Mouse (Mus musculus) left cerebral cortex, postnatal 4 days (tissue): ENCODE measurements at regions not wholly inside any gene's neighbourhood (a gene's known extent, or its start where the extent isn't known, plus 50 kb on each side); places are given as distances from the start of the nearest gene placed in this dataset.

ENCODE experiments used
- DNase-seq: peaks from one replicate; pipeline ENCODE4 v3.0.0-alpha.2; 2022
- intact Hi-C: fragments of 180-260 bp; cut with DNase I; formaldehyde crosslinking; loops from one replicate; pipeline ENCODE4 v1.15.1; 2025

DNA sequence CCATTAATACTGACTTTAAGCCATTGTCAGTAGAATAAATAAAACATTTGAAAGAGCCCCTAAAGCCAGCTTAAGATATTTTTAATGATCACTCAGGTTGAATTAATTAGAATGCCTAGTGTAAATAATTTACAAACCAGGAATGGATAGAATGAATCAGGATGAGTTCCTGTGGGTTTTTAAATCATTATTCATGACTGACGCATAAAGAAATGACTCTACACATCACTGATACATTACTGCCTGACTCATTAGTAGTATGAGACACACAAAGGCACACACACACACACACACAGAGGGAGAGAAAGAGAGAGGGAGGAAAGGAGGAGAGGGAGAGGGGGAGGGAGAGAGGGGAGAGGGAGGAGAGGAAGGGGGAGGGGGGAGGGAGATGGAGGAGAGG is 612.0 kb downstream of the Ipmk start:
- intact Hi-C loops = no loop called here
- no peak for DNase-seq

GRCm38 (mm10) chr10:71960422-71961089 is 613.0 kb downstream of the Ipmk start:
- DNase-seq = peak; percentile 39
- intact Hi-C loops = no loop called here

DNA sequence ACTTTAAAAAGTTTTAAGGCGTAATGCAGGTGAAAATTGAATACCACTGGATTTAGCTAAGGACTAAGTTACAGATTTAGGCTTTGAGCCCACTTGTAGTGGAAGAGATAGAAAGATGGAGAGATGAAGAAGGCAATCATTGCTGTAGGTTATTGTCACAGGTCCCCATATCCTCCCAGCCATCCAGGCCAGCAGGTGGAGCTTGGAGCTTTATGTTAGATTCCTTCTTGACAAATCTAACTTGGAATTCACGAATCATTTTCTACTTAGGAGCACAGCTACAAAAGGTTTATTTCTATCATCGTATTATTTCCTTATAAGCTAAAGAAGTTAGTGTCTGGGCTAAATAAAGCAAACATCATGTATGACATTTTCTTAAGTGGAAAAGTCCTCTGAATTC is 630.5 kb downstream of the Ipmk start:
- DNase-seq = no peak
- intact Hi-C loops = no loop called here

DNA sequence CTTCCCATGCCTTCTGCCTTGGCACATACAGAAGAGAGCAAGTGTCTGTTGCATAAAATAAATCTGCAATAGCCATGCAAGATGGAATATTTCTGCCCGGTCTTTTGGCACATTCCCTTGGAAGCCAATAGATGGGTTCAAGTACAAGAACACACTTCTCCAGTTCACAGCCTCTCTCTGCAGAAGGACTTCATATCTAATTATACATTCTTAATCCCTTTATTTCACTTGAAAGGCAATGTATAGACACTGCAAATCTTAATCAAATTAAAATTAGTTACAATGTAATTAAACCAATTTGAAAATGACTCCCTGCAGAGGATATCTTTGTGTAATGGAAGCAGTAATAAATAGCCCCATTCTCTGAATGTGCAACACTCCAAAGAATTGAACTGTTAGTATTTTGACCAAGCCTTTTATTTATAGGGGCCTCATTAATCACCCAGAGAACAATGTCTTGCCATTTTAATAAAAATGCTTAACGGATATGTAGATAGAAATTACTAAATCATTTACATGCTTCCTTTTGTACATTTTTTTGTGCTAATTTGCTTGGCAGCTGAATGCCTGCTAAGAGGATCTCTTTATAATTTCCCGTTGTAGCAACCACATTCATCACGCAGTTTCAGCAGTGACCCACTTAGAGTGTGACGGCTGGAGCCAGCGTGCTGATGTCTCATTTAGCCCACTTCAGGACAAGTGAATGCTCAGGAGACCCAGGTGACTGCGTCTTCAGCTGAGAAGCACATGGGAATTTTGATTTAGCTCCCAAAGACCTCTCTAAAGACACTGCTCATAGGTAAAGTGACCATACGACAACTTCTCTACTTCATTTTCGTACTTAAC is 651.5 kb upstream of the Zwint start:
- no peak for DNase-seq
- intact Hi-C loops = no loop called here
